Mouse (Mus musculus): ENCODE results near the gene Pid1.
A peak's percentile ranks its signal among the peaks of the same experiment; 100 is the strongest.

Pid1 gene

DNA sequence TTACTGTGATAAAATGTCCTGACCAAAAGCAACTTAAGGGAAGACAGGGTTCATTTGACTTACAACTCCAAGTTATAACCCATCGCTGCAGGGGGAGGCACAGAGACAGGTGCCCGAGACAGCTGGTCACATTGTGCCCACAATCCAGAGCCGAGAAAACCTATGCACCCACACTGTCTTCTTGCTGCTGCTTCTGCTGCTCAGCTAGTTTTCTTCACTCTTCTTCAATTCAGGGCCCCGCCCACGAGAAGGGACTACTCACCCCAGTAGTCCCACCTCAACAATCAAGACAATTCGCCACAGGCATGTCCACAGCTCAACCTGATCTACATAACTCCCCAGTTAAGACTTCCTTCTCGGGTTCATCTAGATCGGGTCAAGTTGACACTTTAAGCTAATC, at the start of gene Pid1:
TSS of gene Pid1 (minus strand) at position 214 of the 400 bp plus-strand sequence.
- DNase-seq (ENCODE audit: low spot score): no peak

DNA sequence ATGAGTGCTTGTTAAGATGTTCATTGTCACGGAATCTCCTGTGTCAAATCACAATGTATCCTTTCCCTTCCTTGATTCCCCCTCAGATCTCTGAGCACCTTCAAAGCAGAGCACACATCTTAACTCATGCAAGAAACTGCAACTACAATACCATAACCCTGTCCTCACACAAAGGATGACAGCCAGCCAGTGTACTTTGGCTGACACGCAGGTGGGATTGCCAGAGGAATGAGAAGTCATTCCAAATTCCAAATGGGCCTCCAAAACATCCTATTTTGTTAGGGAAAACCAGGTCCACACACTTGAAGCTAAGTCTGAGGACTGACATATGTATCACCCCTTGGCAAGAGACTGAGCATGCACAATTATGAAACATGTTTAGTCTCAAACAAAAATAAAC, 45.5 kb upstream of the Pid1 start:
- no peak for DNase-seq (ENCODE audit: low spot score)

DNA sequence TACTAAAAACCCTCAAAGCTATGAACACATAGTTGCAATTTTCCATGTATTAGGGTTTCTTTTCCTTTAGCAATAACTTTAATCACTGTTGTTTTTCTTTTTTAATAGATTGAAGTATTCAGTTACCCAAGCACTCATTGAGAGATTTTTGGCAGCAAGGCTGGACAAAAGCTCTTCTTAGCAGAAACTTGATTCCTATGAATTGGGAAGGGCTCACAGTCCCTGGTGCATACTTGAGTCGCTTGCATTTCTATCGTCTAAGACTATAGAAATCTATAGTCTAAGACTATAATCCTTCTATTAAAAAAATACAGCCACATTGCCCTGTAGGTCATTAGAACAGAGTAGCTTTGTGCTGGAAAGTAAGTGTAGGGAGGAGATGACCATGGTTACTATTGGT, 44.9 kb upstream of the Pid1 start:
- no peak for DNase-seq (ENCODE audit: low spot score)

DNA sequence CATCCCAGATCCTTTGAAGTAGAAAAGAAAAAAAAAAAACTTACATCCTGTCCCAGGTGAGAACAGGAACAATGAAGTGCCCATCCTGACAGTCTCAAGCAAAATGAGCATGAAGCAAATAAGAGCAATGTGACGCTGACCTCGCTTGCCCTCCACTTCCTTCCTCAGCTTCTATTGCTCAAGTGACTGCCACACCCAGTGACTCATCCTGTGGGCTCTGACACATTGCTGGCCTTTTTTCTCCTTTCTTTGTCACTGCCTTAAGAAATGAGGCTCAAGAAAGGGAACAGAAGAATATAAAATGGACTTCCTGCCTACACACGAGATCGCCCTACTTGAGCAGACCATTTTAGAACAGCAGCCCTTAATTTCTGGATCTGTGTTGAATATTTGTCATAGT, 42.9 kb upstream of the Pid1 start:
- DNase-seq (ENCODE audit: low spot score): peak; percentile 76

DNA sequence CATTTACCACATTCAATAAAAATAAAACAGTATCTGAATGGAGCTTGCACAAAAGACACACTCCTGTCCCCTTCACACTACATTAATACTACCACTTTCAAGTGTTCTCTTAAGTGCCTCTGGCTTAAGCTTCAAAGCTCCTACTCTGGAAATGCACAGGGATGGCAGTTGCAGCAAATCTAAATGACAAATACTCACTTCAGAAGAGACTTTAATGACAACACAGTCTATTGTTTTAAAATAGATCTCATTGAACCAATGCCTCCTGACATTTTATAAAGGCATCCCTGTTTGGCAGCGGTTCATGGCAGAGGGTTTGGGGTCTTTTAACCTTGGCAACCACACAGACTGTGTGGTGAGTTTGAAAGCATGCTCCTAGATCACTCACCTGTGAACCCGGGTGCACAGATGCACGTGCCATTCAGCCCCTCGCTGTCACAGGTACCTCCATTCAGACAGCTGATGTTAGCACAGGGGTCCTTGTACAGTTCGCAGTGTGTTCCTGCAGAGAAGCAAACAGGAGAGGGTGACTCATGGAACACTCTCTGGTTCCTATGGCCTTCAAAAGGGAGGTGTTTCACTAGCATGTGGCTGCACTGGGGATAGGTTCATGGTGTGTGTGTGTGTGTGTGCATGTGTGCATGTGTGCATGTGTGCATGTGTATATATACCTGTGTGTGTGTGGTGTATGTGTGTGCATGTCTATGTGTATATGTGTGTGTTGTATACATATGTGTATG, 41.7 kb upstream of the Pid1 start:
- no peak for DNase-seq (ENCODE audit: low spot score)

DNA sequence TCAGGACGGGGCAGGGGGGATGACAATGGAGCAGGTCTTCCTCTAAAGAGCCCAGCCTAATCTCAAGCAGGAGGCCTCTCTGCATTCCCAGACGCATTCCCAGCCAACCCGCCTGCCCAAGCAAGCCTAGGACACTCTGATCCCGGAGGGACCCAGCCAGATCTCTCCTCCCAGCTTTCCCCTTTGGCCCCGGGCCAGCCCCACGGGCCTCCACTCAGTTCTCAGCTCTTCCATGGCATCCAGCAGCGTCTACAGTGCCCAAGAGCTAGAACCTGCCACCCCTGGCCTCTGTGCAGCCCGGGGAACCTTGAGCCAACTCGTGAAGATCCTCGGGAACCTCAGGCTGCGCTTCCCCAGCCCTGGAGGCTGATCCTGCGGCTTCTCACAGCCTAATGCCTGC, 40.9 kb upstream of the Pid1 start:
- DNase-seq (ENCODE audit: low spot score): no peak

DNA sequence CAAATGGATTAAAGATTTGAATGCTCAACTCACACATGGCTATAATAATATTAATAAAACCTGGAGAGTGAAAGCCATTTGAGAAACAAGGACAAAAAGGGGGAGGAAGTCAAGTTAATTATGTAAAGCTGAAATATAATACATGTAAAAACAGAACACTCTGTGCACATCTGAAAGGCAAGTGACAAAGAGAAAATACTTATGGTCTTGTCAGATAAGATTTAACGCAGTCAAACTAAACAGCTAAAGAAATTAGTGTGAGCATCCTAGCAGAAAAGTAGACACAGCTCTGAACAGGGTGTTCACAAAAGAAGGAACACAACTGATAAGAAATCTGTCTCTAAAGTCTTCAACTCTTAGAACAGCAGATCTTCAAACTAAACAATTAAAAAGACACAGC, 38.2 kb upstream of the Pid1 start:
- DNase-seq (ENCODE audit: low spot score): no peak

DNA sequence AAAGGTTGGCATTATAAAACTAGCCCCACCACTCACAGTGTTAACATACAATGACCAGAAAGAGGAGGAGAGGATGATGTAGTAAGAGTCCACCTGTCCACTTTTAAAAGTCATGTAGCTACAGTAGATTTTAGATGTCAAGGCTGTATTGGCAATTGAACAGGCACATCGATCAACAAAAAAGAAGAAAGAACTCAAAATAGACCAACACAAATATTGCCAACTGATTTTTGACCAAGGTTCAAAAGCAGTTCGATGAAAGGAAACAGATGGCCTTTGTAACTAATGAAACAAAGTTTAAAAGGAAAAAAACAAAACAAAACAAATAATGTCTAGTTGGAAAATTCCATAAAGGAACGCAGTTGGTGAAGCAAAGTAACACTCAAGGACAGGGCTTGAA, 35.7 kb upstream of the Pid1 start:
- DNase-seq (ENCODE audit: low spot score): no peak

DNA sequence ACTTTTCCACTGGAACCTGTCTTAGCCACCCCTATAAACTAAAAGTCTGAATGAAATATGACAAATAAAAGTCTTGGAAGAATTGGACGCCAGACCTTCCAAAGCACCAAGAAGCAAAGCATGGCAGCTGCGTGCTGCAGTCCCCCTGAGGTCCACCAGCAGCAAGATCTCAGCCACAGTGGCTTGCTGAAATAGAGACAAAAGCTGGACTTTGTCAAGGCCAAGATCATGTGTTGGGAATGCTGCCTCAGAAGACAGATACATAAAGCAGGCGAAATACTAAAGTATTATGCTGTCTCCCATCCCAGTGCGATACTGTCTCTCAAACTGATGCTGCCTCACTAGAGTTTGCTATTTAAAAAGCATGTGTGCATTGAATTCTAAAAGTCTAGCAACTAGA, 35.1 kb upstream of the Pid1 start:
- no peak for DNase-seq (ENCODE audit: low spot score)

DNA sequence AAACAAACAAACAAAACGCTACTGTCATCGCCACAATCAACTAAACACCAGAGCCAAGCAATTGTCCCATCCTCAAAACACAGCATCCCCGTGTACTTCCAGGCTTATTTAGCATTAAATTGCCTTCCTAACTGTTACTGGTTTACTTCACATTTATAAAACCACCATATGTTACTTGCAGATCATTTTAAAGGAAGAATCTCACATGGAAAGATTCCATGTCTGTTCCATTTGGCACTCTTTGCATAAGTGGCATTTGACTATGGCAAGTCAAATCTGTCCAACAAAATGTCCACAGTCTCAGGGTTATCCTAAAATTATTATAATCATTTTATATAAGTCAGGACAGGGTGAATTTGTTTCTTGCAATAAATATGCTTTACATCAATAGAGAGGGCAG, 32.8 kb upstream of the Pid1 start:
- DNase-seq (ENCODE audit: low spot score): no peak

DNA sequence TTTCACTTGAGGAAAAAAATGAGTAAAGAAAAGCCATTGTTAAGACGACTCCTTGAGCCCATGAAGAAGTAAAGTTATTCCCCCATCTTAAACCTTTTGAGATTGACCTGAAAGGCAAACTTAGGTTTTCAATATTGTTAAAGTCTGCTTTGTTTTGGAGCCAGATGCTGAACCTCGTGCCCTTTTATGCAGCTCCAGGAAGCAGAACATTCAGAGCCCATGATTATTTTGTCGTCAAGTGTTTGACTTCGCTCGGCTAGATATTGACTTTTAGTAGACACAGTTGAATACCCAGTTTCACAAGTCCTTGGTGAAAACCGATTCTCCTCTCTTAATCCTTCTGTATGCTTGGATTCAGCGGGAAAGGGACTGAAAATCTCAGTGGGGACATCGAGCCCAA, 31.9 kb upstream of the Pid1 start:
- DNase-seq (ENCODE audit: low spot score): no peak

DNA sequence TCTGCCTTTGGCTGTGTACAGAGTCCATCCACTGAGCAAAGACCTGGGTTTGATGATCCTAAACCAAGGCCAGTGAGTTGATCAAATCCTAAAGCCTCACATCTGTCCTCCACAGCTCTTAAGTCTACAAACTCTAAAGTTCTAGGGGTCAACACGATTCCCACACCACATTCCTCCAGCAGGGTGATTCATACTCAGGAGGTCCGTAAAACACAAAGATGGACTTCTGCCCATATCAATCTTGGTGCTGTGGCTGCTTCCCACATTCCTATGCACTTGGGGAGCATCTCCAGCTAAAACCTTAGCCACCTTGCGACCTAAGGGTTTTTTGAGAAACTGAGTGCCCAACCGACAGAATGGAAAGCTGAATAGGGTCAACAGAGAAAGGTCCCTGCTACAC, 27.0 kb upstream of the Pid1 start:
- no peak for DNase-seq (ENCODE audit: low spot score)

DNA sequence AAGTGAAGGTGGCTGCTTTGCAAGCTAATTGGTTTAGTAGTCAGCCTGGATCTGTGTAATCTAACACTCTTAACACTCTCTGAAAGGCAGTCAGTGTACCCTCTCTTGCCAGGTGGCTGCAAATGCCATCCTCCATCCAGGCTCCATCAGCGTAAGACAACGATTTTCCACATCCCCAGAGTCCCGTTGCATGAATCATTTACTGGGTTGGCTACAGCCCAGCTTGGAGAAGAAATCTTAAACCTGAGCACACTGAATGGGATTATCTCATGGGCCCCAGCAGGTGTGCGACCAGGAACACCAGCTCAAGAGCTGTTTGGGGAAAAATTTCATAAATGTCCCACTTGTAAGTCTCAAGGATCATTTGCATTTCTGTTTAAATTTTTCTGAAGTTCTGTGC, 23.6 kb upstream of the Pid1 start:
- no peak for DNase-seq (ENCODE audit: low spot score)

DNA sequence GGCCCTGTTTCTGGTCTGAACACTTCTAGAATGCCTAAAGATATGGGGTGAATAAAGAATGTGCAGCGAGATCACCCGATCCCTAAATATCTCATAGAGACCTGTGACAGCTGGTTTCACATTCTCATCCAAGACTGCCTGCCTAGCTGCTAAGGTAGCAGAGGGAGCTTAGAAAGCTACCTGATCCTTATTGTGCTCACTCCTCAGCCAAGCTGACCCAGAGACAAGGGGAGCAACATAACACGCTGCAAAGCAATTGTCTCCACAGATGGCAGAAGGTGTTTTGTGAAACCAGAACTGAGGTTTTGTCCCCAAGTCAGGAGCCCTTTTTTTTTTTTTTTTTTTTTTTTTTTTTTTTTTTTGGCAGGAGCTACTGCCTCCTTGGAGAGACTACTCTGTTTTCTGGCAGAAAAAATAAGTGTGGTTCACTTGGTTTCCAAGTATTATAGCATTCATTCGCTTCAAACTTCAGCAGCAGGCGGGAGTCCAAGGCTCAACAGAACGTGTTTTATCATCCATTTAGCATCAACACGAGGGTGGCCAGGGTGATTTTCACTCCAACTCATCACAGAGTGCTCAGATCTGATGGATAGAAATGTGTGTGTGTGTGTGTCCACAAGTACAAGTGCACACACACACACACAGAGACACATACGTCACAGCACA, 22.6 kb upstream of the Pid1 start:
- no peak for DNase-seq (ENCODE audit: low spot score)

DNA sequence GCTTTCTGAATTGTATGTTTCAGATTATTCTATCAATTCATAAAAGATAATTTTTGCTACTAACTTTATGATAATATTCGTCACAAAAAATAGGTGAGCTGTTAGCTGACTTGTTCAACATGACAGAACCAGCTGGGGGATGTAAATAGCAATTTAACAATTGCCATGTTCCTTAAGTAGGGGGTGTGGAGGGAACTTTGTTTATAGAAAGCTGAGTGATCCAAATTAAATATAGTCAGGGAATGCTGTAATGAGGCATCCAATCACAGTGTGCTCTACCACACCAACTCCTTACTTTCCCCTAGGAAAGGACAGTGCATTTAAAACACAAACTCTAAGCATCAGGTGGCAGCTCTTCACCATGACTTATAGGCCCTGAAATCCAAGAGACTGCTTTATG, 18.7 kb upstream of the Pid1 start:
- no peak for DNase-seq (ENCODE audit: low spot score)

DNA sequence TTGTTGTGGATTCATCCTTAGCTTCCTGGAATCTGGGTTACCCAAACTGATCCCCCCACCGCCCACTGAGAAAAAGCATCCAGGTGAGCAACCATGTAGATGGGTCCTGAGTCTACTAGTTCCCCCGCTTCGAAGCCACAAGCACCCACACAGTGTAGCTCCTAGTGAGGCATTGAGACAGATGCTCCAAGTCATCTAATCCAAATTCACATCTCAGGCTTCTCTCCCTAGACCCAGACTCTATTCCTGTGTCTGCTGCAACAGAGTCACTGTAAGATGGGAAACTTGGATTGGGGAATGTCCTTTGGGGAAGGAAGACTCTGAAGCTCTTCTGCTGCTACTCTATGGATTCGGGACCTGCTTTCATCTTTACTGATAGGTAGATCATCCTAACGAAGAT, 18.1 kb upstream of the Pid1 start:
- no peak for DNase-seq (ENCODE audit: low spot score)

DNA sequence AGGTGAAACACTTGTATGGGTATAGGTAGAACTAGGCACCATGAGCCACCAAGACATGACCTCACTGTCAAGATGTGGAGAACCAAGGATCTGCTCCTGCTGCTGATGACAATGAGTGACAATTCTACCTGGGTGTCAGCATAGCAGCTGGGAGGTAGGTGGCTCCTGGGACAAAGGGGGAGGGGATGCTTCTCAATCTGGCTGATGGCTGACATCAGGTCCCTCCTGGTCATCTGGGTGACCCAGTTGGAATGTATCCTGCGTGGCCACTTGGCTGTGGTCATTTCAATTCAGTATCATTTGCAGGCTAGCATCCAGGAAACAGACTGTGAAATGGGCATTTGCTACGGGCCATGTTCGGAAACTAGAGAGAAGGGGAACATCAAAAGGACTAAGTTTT, 16.9 kb upstream of the Pid1 start:
- DNase-seq (ENCODE audit: low spot score): no peak

DNA sequence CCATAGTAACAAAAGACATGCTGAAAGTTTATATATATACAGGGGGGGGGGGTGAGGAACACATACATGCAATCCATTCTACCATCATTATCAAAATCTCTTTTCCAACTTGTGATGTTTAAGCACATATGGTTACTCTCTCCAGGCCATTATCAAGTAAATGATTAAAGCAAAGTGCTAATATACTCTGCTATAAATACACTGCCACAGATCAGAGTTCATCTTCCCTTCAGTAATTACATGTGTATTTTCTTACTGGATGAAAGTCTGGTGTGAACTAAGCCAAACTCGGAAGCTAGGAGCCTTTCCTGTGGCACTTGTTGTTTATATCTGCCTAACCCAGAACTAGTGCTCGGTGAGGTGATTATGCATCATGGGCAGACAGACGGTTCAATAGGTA, 3.8 kb upstream of the Pid1 start:
- no peak for DNase-seq (ENCODE audit: low spot score)

DNA sequence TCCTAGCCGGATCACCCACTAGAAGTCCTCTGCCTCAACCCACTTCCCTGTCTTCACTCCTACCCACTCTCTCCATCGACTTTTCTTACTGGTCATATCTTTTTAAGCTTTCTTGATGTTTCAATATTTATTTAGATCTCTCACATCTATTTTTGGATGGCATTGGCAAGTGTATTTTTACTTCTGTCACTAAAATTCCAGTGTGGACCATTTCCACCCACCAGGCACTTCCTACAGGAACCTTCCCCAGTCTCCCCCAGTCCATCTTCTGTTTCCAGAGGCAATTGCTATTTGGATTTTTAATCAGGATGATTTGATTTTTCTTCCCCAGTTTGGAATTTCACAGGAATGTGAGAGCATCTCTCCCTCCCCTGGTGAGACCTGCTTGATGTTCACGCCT, 2.6 kb upstream of the Pid1 start:
- no peak for DNase-seq (ENCODE audit: low spot score)

DNA sequence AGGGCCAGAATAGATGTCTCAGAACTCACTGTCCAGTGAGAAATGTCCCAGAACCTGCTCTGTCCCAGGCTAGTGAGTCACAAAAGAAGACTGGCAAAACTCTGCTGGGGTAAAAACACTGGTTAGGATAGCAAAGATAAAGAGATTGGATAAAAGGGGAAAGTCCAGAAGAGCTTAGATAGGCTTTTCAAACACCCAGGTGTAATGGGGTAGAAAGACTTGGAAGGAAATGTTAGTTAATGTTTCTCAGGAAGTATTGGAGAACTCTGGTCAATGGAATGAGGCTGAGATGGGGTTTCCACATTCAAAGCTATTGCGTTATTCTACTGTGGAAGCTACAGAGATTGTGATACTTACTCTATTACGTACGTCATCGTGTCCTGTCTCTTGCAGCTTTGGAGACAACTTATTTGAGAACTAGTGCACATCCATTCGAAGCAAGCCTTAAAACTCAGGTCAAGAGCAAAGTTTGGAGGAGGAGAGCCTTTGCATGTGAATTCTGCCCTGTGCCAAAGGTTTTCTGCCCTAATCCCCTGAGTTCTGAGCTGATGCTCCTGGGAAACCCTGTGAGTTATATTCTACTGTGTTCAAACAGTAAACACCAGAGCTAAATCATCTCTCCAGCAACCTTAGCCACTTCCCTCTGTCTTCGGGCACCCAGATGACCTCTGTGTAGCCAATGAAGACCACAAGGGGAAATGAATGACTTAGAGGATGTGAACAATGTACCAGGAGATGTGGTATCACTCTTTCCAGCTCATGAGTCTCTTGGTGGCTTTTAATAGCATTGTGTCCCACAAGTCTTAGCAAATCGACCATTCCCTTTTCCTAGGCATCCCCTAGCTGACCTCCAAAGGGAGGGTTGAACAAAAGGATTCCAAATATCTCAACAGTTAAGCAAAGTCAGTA, 1.0 kb downstream of the Pid1 start:
- peak; percentile 16 for DNase-seq (ENCODE audit: low spot score)

DNA sequence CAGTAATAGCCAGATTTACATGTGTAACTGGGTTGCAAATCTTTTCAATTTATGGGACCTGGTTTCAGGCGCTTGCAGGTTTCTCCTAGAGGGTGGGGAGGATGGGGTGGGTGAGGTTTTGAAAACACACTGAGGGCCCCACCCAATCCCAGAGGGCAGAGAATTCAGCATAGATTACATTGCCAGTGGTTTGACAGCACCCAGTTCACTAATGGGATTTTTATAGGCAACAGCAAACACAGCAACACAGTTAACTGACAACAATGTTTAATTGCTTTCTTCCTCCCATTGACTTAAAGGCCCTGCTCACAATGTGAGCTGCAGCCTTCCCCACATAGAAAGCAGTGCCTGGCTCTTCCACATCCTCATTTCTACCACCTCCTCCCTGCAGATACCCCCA, 1.8 kb downstream of the Pid1 start:
- DNase-seq (ENCODE audit: low spot score): no peak

DNA sequence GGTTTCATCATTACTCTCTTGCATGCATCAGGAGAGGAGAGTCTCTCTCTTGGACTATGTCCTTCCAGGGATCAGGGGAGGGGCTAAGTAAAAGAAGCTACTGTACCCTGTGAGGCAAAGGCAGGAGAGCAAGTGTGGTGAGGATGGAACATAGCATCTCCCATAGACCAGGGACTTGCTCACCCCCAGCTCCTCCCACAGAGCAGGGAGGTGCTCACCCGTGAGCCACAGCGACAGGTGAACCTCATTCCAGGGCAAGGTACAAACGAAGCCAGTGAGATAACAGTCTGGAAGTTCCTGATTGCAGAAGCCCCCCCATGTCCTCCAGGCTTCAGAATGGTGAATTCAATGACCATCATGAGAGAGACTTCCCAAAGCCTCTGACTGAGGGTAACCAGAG, 2.6 kb downstream of the Pid1 start:
- DNase-seq (ENCODE audit: low spot score): no peak

Measured in lung, postnatal 25 days (tissue).